In genomic region chr8:70329835-70330740, GRCm38 (mm10) we compare ENCODE assay signal across 8 mouse cellular contexts. TPM values are rescaled to one million over a fixed set of nuclear protein-coding genes. Genes with fewer than 3 reads are reported as not detected.
DNase-seq lines count a peak whose midpoint lies in the region; ATAC-seq and TF ChIP-seq lines count a peak whose summit lies in the region.

No protein-coding gene starts in this region.

- H3K9me3 ChIP-seq in heart, embryonic 14.5 days (ENCODE audit: control insufficient read depth, low read length), result no peaks in the 10 kb centered on the region
- H3K9me3 ChIP-seq in MEL (replicated peaks; ENCODE audit: insufficient read depth, low read length), result no peaks in the 10 kb centered on the region
- no peaks in the 10 kb centered on the region for H3K9me3 ChIP-seq in midbrain, embryonic 14.5 days (ENCODE audit: control insufficient read depth, low read length)

- ATAC-seq in heart, embryonic 14.5 days (ENCODE audit: insufficient number of reproducible peaks, insufficient read depth, low FRiP score, low read depth), result peak; percentile 8; the same call in 1 of the 2 replicates
- ATAC-seq in granulocyte monocyte progenitor cell, adult 5-6 weeks (replicated peaks; ENCODE audit: poor library complexity, severe bottlenecking), result peak; percentile 12; the same call in 1 of the 2 replicates
- ATAC-seq in midbrain, embryonic 14.5 days (ENCODE audit: low FRiP score, low TSS enrichment), result peak; percentile 11

- H3K9ac ChIP-seq in heart, embryonic 14.5 days (ENCODE audit: low read length), result peak overlapping the region; percentile 2
- no peak overlapping the region for H3K9ac ChIP-seq in MEL (ENCODE audit: control insufficient read depth, low read depth, low read length, poor library complexity, severe bottlenecking)
- H3K9ac ChIP-seq in midbrain, embryonic 14.5 days (replicated peaks; ENCODE audit: low read length), result no peak overlapping the region; the same call in 1 of the 2 replicates

- no peak for TF ChIP-seq RAD21 in MEL (IDR thresholded peaks at IDR 0.05; ENCODE audit: low read depth, low read length)

- no peak for DNase-seq in heart, adult 18-20 months
- no peak for DNase-seq in MEL (ENCODE audit: low read depth, low spot score)
- peak; percentile 31 for DNase-seq in midbrain, embryonic 14.5 days
- no peak for DNase-seq in gastrocnemius, adult 18-20 months (ENCODE audit: low spot score)
- DNase-seq in cerebellum, postnatal 4 days (ENCODE audit: low spot score in 2 of 2), result no peak
- no peak for DNase-seq in ovary, adult 18-20 months (ENCODE audit: low spot score)

- TF ChIP-seq CTCF in MEL (IDR thresholded peaks at IDR 0.05 in 2 of 3, conservative IDR thresholded peaks at IDR 0.05 in 1 of 3; ENCODE audit: control insufficient read depth in 1 of 3, insufficient read depth in 1 of 3, low read depth in 2 of 3, low read length in 3 of 3, poor library complexity in 1 of 3, severe bottlenecking in 1 of 3), result no peak

- no peak for TF ChIP-seq POLR2A in MEL (IDR thresholded peaks at IDR 0.05; ENCODE audit: control insufficient read depth in 1 of 2, insufficient read depth in 1 of 2, low read depth in 1 of 2, low read length in 2 of 2, poor library complexity in 1 of 2)

- peak overlapping the region in 1 of 2 experiments; percentile 13; a peak in 1 of 4 replicates for H3K4me3 ChIP-seq in heart, embryonic 14.5 days (ENCODE audit: control insufficient read depth in 1 of 2, insufficient read depth in 1 of 2, low read depth in 1 of 2, low read length in 2 of 2)
- H3K4me3 ChIP-seq in MEL (ENCODE audit: control insufficient read depth in 1 of 2, insufficient read depth in 1 of 2, low read depth in 2 of 2, low read length in 2 of 2), result no peak overlapping the region
- no peak overlapping the region for H3K4me3 ChIP-seq in midbrain, embryonic 14.5 days (replicated peaks; ENCODE audit: low read depth, low read length)

- peaks cover 6% of the 10 kb centered on the region; the same call in 1 of the 2 replicates for H3K27me3 ChIP-seq in heart, embryonic 14.5 days (ENCODE audit: control insufficient read depth, insufficient read depth, low read length)
- H3K27me3 ChIP-seq in MEL (ENCODE audit: control insufficient read depth in 1 of 2, insufficient read depth in 2 of 2, low read length in 2 of 2), result no peaks in the 10 kb centered on the region
- no peaks in the 10 kb centered on the region for H3K27me3 ChIP-seq in midbrain, embryonic 14.5 days (ENCODE audit: control insufficient read depth, insufficient read depth, low read length)

- H3K36me3 ChIP-seq in heart, embryonic 14.5 days (ENCODE audit: control insufficient read depth, insufficient read depth, low read length), result peaks cover 41% of the 10 kb centered on the region
- H3K36me3 ChIP-seq in MEL (ENCODE audit: control insufficient read depth in 1 of 2, insufficient read depth in 2 of 2, low read length in 2 of 2), result peaks cover 10 to 12% of the 10 kb centered on the region in 2 experiments
- H3K36me3 ChIP-seq in midbrain, embryonic 14.5 days (ENCODE audit: control insufficient read depth, insufficient read depth, low read length), result peaks cover 80% of the 10 kb centered on the region

- H3K4me1 ChIP-seq in heart, embryonic 14.5 days (ENCODE audit: control insufficient read depth in 2 of 2, insufficient read depth in 2 of 2, low read length in 2 of 2), result peaks cover 11 to 21% of the 10 kb centered on the region in 2 experiments; a peak in 3 of 4 replicates
- H3K4me1 ChIP-seq in MEL (ENCODE audit: control insufficient read depth in 1 of 2, insufficient read depth in 2 of 2, low read length in 2 of 2), result peaks cover 13% of the 10 kb centered on the region in 2 experiments
- peaks cover 15% of the 10 kb centered on the region; the same call in 1 of the 2 replicates for H3K4me1 ChIP-seq in midbrain, embryonic 14.5 days (ENCODE audit: control insufficient read depth, insufficient read depth, low read length)

- WGBS in heart, embryonic 14.5 days, result 6% methylated on average over 45 of the region's 45 CpGs
- 8% methylated on average over 45 of the region's 45 CpGs for WGBS in midbrain, embryonic 14.5 days

- no peak for TF ChIP-seq EP300 in MEL (IDR thresholded peaks at IDR 0.05; ENCODE audit: low read depth in 1 of 2, low read length in 2 of 2)

- no peak overlapping the region for H3K27ac ChIP-seq in heart, embryonic 14.5 days (replicated peaks in 1 of 2; ENCODE audit: control insufficient read depth in 1 of 2, insufficient read depth in 1 of 2, low read depth in 2 of 2, low read length in 2 of 2)
- no peak overlapping the region for H3K27ac ChIP-seq in MEL (ENCODE audit: control insufficient read depth, low read depth, low read length)
- peak overlapping the region; percentile 26; the same call in 1 of the 2 replicates for H3K27ac ChIP-seq in midbrain, embryonic 14.5 days (replicated peaks; ENCODE audit: low read depth, low read length)

- H3K79me2 ChIP-seq in MEL (ENCODE audit: control insufficient read depth, insufficient read depth, low read length, poor library complexity), result no peaks in the 10 kb centered on the region

- H3K4me2 ChIP-seq in heart, embryonic 14.5 days (ENCODE audit: low read length), result peak overlapping the region; percentile 52
- 0 out of 2 replicates have a peak overlapping the region, but pooled peaks have one; percentile 21 for H3K4me2 ChIP-seq in midbrain, embryonic 14.5 days (ENCODE audit: low read length)

TF ChIP-seq in MEL, 35 proteins besides CTCF, POLR2A, EP300 and RAD21:
- TF ChIP-seq POLR2AphosphoS2 (IDR thresholded peaks at IDR 0.05; ENCODE audit: low read length) (peak; percentile 33; the same call in 1 of the 2 replicates), JUND (IDR thresholded peaks at IDR 0.05; ENCODE audit: low read depth, low read length) (no peak)

RNA-seq across cellular contexts. Expression of gene Gdf1, which starts 0.5 kb away (rescaled TPM):
- polyA plus RNA-seq in heart, embryonic 14.5 days (2014; fragmentation: Nextera tagmentation; extraction: Ambion mirVana), result 0.57 TPM in 1 of 2 replicates, not detected in the other
- total RNA-seq in heart, adult 18-20 months (2021), result under 1 TPM in 1 of 2 experiments, not detected in 1; 0.28 TPM
- total RNA-seq in MEL (2012; rRNA removed), result 1.9 and 2.6 TPM in 2 replicates
- polyA plus RNA-seq in MEL (2012; ENCODE audit: insufficient read depth in 1 of 2, insufficient read length in 2 of 2, low read depth in 1 of 2, low replicate concordance in 2 of 2, missing spikeins in 1 of 2), result 1 to 10 TPM in 1 of 2 experiments, not detected in 1; 1.9 TPM
- not detected in 2 replicates for total RNA-seq in granulocyte monocyte progenitor cell, adult 5-6 weeks (2014; fragmentation: Nextera tagmentation)
- total RNA-seq in granulocyte monocyte progenitor cell, adult 5-6 weeks (2017), result not detected in 2 replicates
- polyA plus RNA-seq in midbrain, embryonic 14.5 days (2014; fragmentation: Nextera tagmentation; extraction: Ambion mirVana), result not detected in 2 replicates
- total RNA-seq in gastrocnemius, adult 18-20 months (2021), result 1 to 10 TPM; 1.9 to 2.1 TPM

RNA-seq across cellular contexts. Expression of gene Cers1, which starts 14.5 kb away (rescaled TPM):
- polyA plus RNA-seq in heart, embryonic 14.5 days (2014; fragmentation: Nextera tagmentation; extraction: Ambion mirVana), result 1.8 and 2.3 TPM in 2 replicates
- total RNA-seq in heart, adult 18-20 months (2021), result under 1 TPM; 0.55 to 0.57 TPM
- total RNA-seq in MEL (2012; rRNA removed), result 3.4 and 5.0 TPM in 2 replicates
- polyA plus RNA-seq in MEL (2012; ENCODE audit: insufficient read depth in 1 of 2, insufficient read length in 2 of 2, low read depth in 1 of 2, low replicate concordance in 2 of 2, missing spikeins in 1 of 2), result 1 to 10 TPM in 1 of 2 experiments, not detected in 1; 7.7 TPM
- total RNA-seq in granulocyte monocyte progenitor cell, adult 5-6 weeks (2014; fragmentation: Nextera tagmentation), result not detected in 2 replicates
- not detected in 2 replicates for total RNA-seq in granulocyte monocyte progenitor cell, adult 5-6 weeks (2017)
- 38.8 and 42.9 TPM in 2 replicates for polyA plus RNA-seq in midbrain, embryonic 14.5 days (2014; fragmentation: Nextera tagmentation; extraction: Ambion mirVana)
- 10 to 100 TPM; 13.4 to 15.9 TPM for total RNA-seq in gastrocnemius, adult 18-20 months (2021)

RNA-seq across cellular contexts. Expression of gene Upf1, which starts 23.0 kb away (rescaled TPM):
- 14.2 and 18.1 TPM in 2 replicates for polyA plus RNA-seq in heart, embryonic 14.5 days (2014; fragmentation: Nextera tagmentation; extraction: Ambion mirVana)
- 10 to 100 TPM; 46.1 to 46.8 TPM for total RNA-seq in heart, adult 18-20 months (2021)
- 55.4 and 56.3 TPM in 2 replicates for total RNA-seq in MEL (2012; rRNA removed)
- 100 to 1,000 TPM in 1 of 2 experiments, 10 to 100 TPM in 1; 89.5 to 289 TPM for polyA plus RNA-seq in MEL (2012; ENCODE audit: insufficient read depth in 1 of 2, insufficient read length in 2 of 2, low read depth in 1 of 2, low replicate concordance in 2 of 2, missing spikeins in 1 of 2)
- total RNA-seq in granulocyte monocyte progenitor cell, adult 5-6 weeks (2014; fragmentation: Nextera tagmentation), result 30.6 and 33.7 TPM in 2 replicates
- 24.2 and 30.8 TPM in 2 replicates for total RNA-seq in granulocyte monocyte progenitor cell, adult 5-6 weeks (2017)
- polyA plus RNA-seq in midbrain, embryonic 14.5 days (2014; fragmentation: Nextera tagmentation; extraction: Ambion mirVana), result 16.9 and 18.4 TPM in 2 replicates
- total RNA-seq in gastrocnemius, adult 18-20 months (2021), result 10 to 100 TPM; 29.8 to 31.1 TPM

RNA-seq across cellular contexts. Expression of gene Cope, which starts 27.8 kb away (rescaled TPM):
- 294 and 319 TPM in 2 replicates for polyA plus RNA-seq in heart, embryonic 14.5 days (2014; fragmentation: Nextera tagmentation; extraction: Ambion mirVana)
- 100 to 1,000 TPM; 157 to 174 TPM for total RNA-seq in heart, adult 18-20 months (2021)
- total RNA-seq in MEL (2012; rRNA removed), result 132 and 134 TPM in 2 replicates
- polyA plus RNA-seq in MEL (2012; ENCODE audit: insufficient read depth in 1 of 2, insufficient read length in 2 of 2, low read depth in 1 of 2, low replicate concordance in 2 of 2, missing spikeins in 1 of 2), result 100 to 1,000 TPM in 1 of 2 experiments, not detected in 1; 232 TPM
- total RNA-seq in granulocyte monocyte progenitor cell, adult 5-6 weeks (2014; fragmentation: Nextera tagmentation), result 209 and 240 TPM in 2 replicates
- total RNA-seq in granulocyte monocyte progenitor cell, adult 5-6 weeks (2017), result 132 and 155 TPM in 2 replicates
- 274 and 309 TPM in 2 replicates for polyA plus RNA-seq in midbrain, embryonic 14.5 days (2014; fragmentation: Nextera tagmentation; extraction: Ambion mirVana)
- total RNA-seq in gastrocnemius, adult 18-20 months (2021), result 100 to 1,000 TPM; 133 to 135 TPM

RNA-seq across cellular contexts. Expression of gene Ddx49, which starts 27.8 kb away (rescaled TPM):
- 28.9 and 33.7 TPM in 2 replicates for polyA plus RNA-seq in heart, embryonic 14.5 days (2014; fragmentation: Nextera tagmentation; extraction: Ambion mirVana)
- 10 to 100 TPM; 27.4 to 34.6 TPM for total RNA-seq in heart, adult 18-20 months (2021)
- 94.1 and 102 TPM in 2 replicates for total RNA-seq in MEL (2012; rRNA removed)
- polyA plus RNA-seq in MEL (2012; ENCODE audit: insufficient read depth in 1 of 2, insufficient read length in 2 of 2, low read depth in 1 of 2, low replicate concordance in 2 of 2, missing spikeins in 1 of 2), result 100 to 1,000 TPM in 1 of 2 experiments, not detected in 1; 116 TPM
- total RNA-seq in granulocyte monocyte progenitor cell, adult 5-6 weeks (2014; fragmentation: Nextera tagmentation), result 45.9 and 66.8 TPM in 2 replicates
- total RNA-seq in granulocyte monocyte progenitor cell, adult 5-6 weeks (2017), result 139 and 177 TPM in 2 replicates
- 44.8 and 48.8 TPM in 2 replicates for polyA plus RNA-seq in midbrain, embryonic 14.5 days (2014; fragmentation: Nextera tagmentation; extraction: Ambion mirVana)
- total RNA-seq in gastrocnemius, adult 18-20 months (2021), result 10 to 100 TPM; 27.4 to 28.6 TPM
